Mouse (Mus musculus): ENCODE data around the gene Scn8a. TPM values are rescaled to one million over a fixed set of nuclear protein-coding genes. Genes with fewer than 3 reads are reported as not detected.

Scn8a gene
- polyA plus RNA-seq, 1 experiment from 2014 or later = 1.3 TPM

- H3K4me3 ChIP-seq (ENCODE audit: low read depth, low read length) = no peak overlapping the region
- H3K36me3 ChIP-seq (ENCODE audit: insufficient read depth) = no peaks in the 10 kb centered on the region
- H3K4me1 ChIP-seq (ENCODE audit: insufficient read depth) = no peaks in the 10 kb centered on the region
- no peak for TF ChIP-seq CTCF (IDR thresholded peaks at IDR 0.05; ENCODE audit: low read depth)
- 53% methylated on average over 3 of the region's 3 CpGs for whole genome bisulfite sequencing
- H3K27me3 ChIP-seq (ENCODE audit: insufficient read depth, low read length) = no peaks in the 10 kb centered on the region
- no peak overlapping the region for H3K9ac ChIP-seq
- ATAC-seq (ENCODE audit: insufficient read depth) = no peak
- DNase-seq = no peak
- H3K27ac ChIP-seq (ENCODE audit: low read depth) = no peak overlapping the region
- H3K9me3 ChIP-seq (ENCODE audit: low read depth, low read length) = no peaks in the 10 kb centered on the region
- H3K4me2 ChIP-seq = no peak overlapping the region
These were observed 12.1 kb upstream of the Scn8a start for GRCm38 (mm10) chr15:100857586-100857985.

- Histone ChIP-seq H3K4me2 (no peak overlapping the region), H3K27me3 (ENCODE audit: insufficient read depth, low read length) (no peaks in the 10 kb centered on the region), H3K4me3 (ENCODE audit: low read depth, low read length) (no peak overlapping the region), H3K36me3 (ENCODE audit: insufficient read depth) (no peaks in the 10 kb centered on the region), H3K9ac (no peak overlapping the region), H3K4me1 (ENCODE audit: insufficient read depth) (no peaks in the 10 kb centered on the region), H3K9me3 (ENCODE audit: low read depth, low read length) (no peaks in the 10 kb centered on the region), H3K27ac (ENCODE audit: low read depth) (no peak overlapping the region)
- WGBS = 43% methylated on average over 5 of the region's 5 CpGs
- TF ChIP-seq CTCF (IDR thresholded peaks at IDR 0.05; ENCODE audit: low read depth) = no peak
- no peak for DNase-seq
- ATAC-seq (ENCODE audit: insufficient read depth) = no peak
These were observed 8.8 kb upstream of the Scn8a start for GRCm38 (mm10) chr15:100860856-100861255.

- Histone ChIP-seq H3K9me3 (ENCODE audit: low read depth, low read length) (no peaks in the 10 kb centered on the region), H3K36me3 (ENCODE audit: insufficient read depth) (no peaks in the 10 kb centered on the region), H3K27ac (ENCODE audit: low read depth) (no peak overlapping the region), H3K4me1 (ENCODE audit: insufficient read depth) (no peaks in the 10 kb centered on the region), H3K4me2 (no peak overlapping the region), H3K4me3 (ENCODE audit: low read depth, low read length) (no peak overlapping the region), H3K27me3 (ENCODE audit: insufficient read depth, low read length) (peaks cover 23% of the 10 kb centered on the region), H3K9ac (no peak overlapping the region)
- DNase-seq = no peak
- WGBS = 37% methylated on average over 3 of the region's 3 CpGs
- no peak for TF ChIP-seq CTCF (IDR thresholded peaks at IDR 0.05; ENCODE audit: low read depth)
- ATAC-seq (ENCODE audit: insufficient read depth) = no peak
These were observed 4.1 kb upstream of the Scn8a start for GRCm38 (mm10) chr15:100865556-100865955.

GRCm38 (mm10) chr15:100870001-100870774, 530 bp downstream of the Scn8a start:
- Histone ChIP-seq H3K4me3 (ENCODE audit: low read depth, low read length) (peak overlapping the region; percentile 34), H3K27ac (ENCODE audit: low read depth) (no peak overlapping the region), H3K9me3 (ENCODE audit: low read depth, low read length) (no peaks in the 10 kb centered on the region), H3K4me1 (ENCODE audit: insufficient read depth) (no peaks in the 10 kb centered on the region), H3K9ac (peak overlapping the region; percentile 40), H3K36me3 (ENCODE audit: insufficient read depth) (no peaks in the 10 kb centered on the region), H3K27me3 (ENCODE audit: insufficient read depth, low read length) (peaks cover 54% of the 10 kb centered on the region), H3K4me2 (peak overlapping the region; percentile 80)
- ATAC-seq (ENCODE audit: insufficient read depth) (peak; percentile 83; the same call in 1 of the 2 replicates), DNase-seq (peak; percentile 83)
- 0 out of 2 replicates have a peak, but pooled peaks have one; percentile 24 for TF ChIP-seq CTCF (IDR thresholded peaks at IDR 0.05; ENCODE audit: low read depth)
- 3% methylated on average over 48 of the region's 66 CpGs for WGBS

- Histone ChIP-seq H3K36me3 (ENCODE audit: insufficient read depth) (no peaks in the 10 kb centered on the region), H3K4me1 (ENCODE audit: insufficient read depth) (no peaks in the 10 kb centered on the region), H3K27me3 (ENCODE audit: insufficient read depth, low read length) (peaks cover 59% of the 10 kb centered on the region), H3K27ac (ENCODE audit: low read depth) (no peak overlapping the region), H3K9ac (peak overlapping the region; percentile 40), H3K4me3 (ENCODE audit: low read depth, low read length) (peak overlapping the region; percentile 62), H3K4me2 (peak overlapping the region; percentile 80), H3K9me3 (ENCODE audit: low read depth, low read length) (no peaks in the 10 kb centered on the region)
- DNase-seq = peak; percentile 77
- TF ChIP-seq CTCF (IDR thresholded peaks at IDR 0.05; ENCODE audit: low read depth) = no peak
- WGBS = under 1% methylated on average over 40 of the region's 69 CpGs
- peak; percentile 75; the same call in 1 of the 2 replicates for ATAC-seq (ENCODE audit: insufficient read depth)
These were observed 1.1 kb downstream of the Scn8a start for GRCm38 (mm10) chr15:100870775-100871106.

- no peak for DNase-seq
- TF ChIP-seq CTCF (IDR thresholded peaks at IDR 0.05; ENCODE audit: low read depth) = no peak
These were observed 1.7 kb downstream of the Scn8a start for GRCm38 (mm10) chr15:100871107-100872011.

GRCm38 (mm10) chr15:100873155-100873554, 3.5 kb downstream of the Scn8a start:
- Histone ChIP-seq H3K36me3 (ENCODE audit: insufficient read depth) (no peaks in the 10 kb centered on the region), H3K4me3 (ENCODE audit: low read depth, low read length) (no peak overlapping the region), H3K4me2 (no peak overlapping the region), H3K27ac (ENCODE audit: low read depth) (no peak overlapping the region), H3K9ac (no peak overlapping the region), H3K9me3 (ENCODE audit: low read depth, low read length) (no peaks in the 10 kb centered on the region), H3K4me1 (ENCODE audit: insufficient read depth) (no peaks in the 10 kb centered on the region), H3K27me3 (ENCODE audit: insufficient read depth, low read length) (peaks cover 58% of the 10 kb centered on the region)
- DNase-seq (peak; percentile 96), ATAC-seq (ENCODE audit: insufficient read depth) (peak; percentile 65)
- no peak for TF ChIP-seq CTCF (IDR thresholded peaks at IDR 0.05; ENCODE audit: low read depth)
- under 1% methylated on average over 16 of the region's 16 CpGs for WGBS

More at GRCm38 (mm10) chr15:100871107-100872011, 1.7 kb downstream of the Scn8a start:
- Histone ChIP-seq H3K36me3 (ENCODE audit: insufficient read depth) (no peaks in the 10 kb centered on the region), H3K27ac (ENCODE audit: low read depth) (no peak overlapping the region), H3K4me2 (peak overlapping the region; percentile 80), H3K27me3 (ENCODE audit: insufficient read depth, low read length) (peaks cover 59% of the 10 kb centered on the region), H3K9ac (peak overlapping the region; percentile 40), H3K9me3 (ENCODE audit: low read depth, low read length) (no peaks in the 10 kb centered on the region), H3K4me1 (ENCODE audit: insufficient read depth) (no peaks in the 10 kb centered on the region), H3K4me3 (ENCODE audit: low read depth, low read length) (peak overlapping the region; percentile 62)
- peak; percentile 32; the same call in 1 of the 2 replicates for ATAC-seq (ENCODE audit: insufficient read depth)
- whole genome bisulfite sequencing = under 1% methylated on average over 44 of the region's 53 CpGs
